Mouse (Mus musculus) G1E-ER4 (cell line): ENCODE measurements around the gene Megf8. TPM values are rescaled to one million over a fixed set of nuclear protein-coding genes. Genes with fewer than 3 reads are reported as not detected.

Experiments
- GATA1 ChIP-seq: IDR thresholded peaks from one replicate; pipeline ENCODE4 v1.8.0; 2012; ENCODE audit warnings: low read length, inconsistent platforms
- polyA plus RNA-seq: library from polyadenylated mRNA; stranded (reverse); fragments of >175 nt; gene quantifications from 2 replicates; pipeline ENCODE4 v1.2.3, GENCODE M21; 2012

Gene Megf8
- polyA plus RNA-seq, 1 experiment = 36.9 TPM

- TF ChIP-seq GATA1 = no peak
Measured at GRCm38 (mm10) chr7:25379551-25380351, 62.8 kb downstream of the Megf8 start.

- TF ChIP-seq GATA1 = no peak
Measured at GRCm38 (mm10) chr7:25380392-25381283, 63.7 kb downstream of the Megf8 start.

GRCm38 (mm10) chr7:25381284-25381680 lies 64.3 kb downstream of the Megf8 start:
- TF ChIP-seq GATA1 = no peak

GRCm38 (mm10) chr7:25382541-25382940 lies 65.6 kb downstream of the Megf8 start:
- TF ChIP-seq GATA1 = no peak

- no peak for TF ChIP-seq GATA1
Measured at GRCm38 (mm10) chr7:25383385-25383784, 66.4 kb downstream of the Megf8 start.

- TF ChIP-seq GATA1 = no peak
Measured at GRCm38 (mm10) chr7:25383891-25384290, 66.9 kb downstream of the Megf8 start.

- no peak for TF ChIP-seq GATA1
Measured at GRCm38 (mm10) chr7:25384318-25384717, 67.4 kb downstream of the Megf8 start.

- TF ChIP-seq GATA1 = no peak
Measured at GRCm38 (mm10) chr7:25384818-25385217, 67.9 kb downstream of the Megf8 start.

- no peak for TF ChIP-seq GATA1
Measured at GRCm38 (mm10) chr7:25385259-25385658, 68.3 kb downstream of the Megf8 start.

- TF ChIP-seq GATA1 = no peak
Measured at GRCm38 (mm10) chr7:25385850-25386555, 69.0 kb downstream of the Megf8 start.

GRCm38 (mm10) chr7:25387811-25388440 lies 71.0 kb downstream of the Megf8 start:
- no peak for TF ChIP-seq GATA1

GRCm38 (mm10) chr7:25388916-25389315 lies 72.0 kb downstream of the Megf8 start:
- TF ChIP-seq GATA1 = no peak

GRCm38 (mm10) chr7:25390054-25390770 lies 73.2 kb downstream of the Megf8 start:
- TF ChIP-seq GATA1 = no peak

- no peak for TF ChIP-seq GATA1
Measured at GRCm38 (mm10) chr7:25390986-25391385, 74.0 kb downstream of the Megf8 start.
